Mouse (Mus musculus): ENCODE results near the gene Lrmda.

DNA sequence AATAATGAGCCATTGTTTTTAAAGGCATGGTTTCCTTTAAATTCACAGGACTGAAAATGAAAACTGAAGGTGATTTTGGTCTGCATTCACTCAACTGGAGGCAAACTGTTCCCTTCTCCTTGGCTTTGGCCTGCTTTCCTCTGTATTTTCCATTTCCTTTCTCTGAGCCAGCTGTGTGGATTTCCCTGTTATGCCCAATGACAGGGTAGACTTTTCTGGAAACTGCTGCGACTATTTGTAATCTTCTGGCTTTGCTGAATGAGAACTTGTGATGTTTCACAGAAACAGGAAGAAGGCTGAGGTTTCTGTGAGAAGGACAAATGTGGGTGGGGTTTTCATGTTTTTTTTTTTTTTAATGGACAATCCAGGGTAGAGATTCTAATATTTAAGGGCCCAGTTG, 940.7 kb downstream of the Lrmda start:
- TF ChIP-seq POLR2A (IDR thresholded peaks at IDR 0.05; ENCODE audit: extremely low read depth, insufficient read depth, low read length) = no peak
- TF ChIP-seq CTCF (IDR thresholded peaks at IDR 0.05; ENCODE audit: low read depth, low read length) = no peak

Data from liver, adult 2 months (tissue).